Mouse (Mus musculus): Measurements from ENCODE around the gene Fam189b. TPM values are rescaled to one million over a fixed set of nuclear protein-coding genes. Genes with fewer than 3 reads are reported as not detected.
A peak's percentile ranks its signal among the peaks of the same experiment; 100 is the strongest.
"Not testable (repeated sequence)": the region's sequence is repeated elsewhere in the genome, so short reads cannot be mapped to it uniquely, and the experiment has no call there.

Fam189b gene
- polyA plus RNA-seq, 1 experiment from 2014 or later, result 80.1 TPM

- peak; percentile 92 for DNase-seq (ENCODE audit: low spot score)
Measured at GRCm38 (mm10) chr3:89202253-89203141, 19.6 kb downstream of the Fam189b start, which contains the start of gene Gba. Gene Gba, plus strand, starts transcription at chr3:89202928.

GRCm38 (mm10) chr3:89203142-89203514 lies 20.2 kb downstream of the Fam189b start:
- DNase-seq (ENCODE audit: low spot score), result no peak

GRCm38 (mm10) chr3:89206079-89206478 lies 23.1 kb downstream of the Fam189b start:
- no peak for DNase-seq (ENCODE audit: low spot score)

- no peak for DNase-seq (ENCODE audit: low spot score)
Measured at GRCm38 (mm10) chr3:89206695-89207094, 23.8 kb downstream of the Fam189b start.

GRCm38 (mm10) chr3:89208075-89208657 lies 25.2 kb downstream of the Fam189b start:
- no peak for DNase-seq (ENCODE audit: low spot score)

GRCm38 (mm10) chr3:89208736-89209135 lies 25.8 kb downstream of the Fam189b start:
- DNase-seq (ENCODE audit: low spot score), result no peak

- no peak for DNase-seq (ENCODE audit: low spot score)
Measured at GRCm38 (mm10) chr3:89209731-89210130, 26.8 kb downstream of the Fam189b start.

- DNase-seq (ENCODE audit: low spot score), result no peak
Measured at GRCm38 (mm10) chr3:89210162-89210561, 27.2 kb downstream of the Fam189b start.

GRCm38 (mm10) chr3:89210731-89211130 lies 27.8 kb downstream of the Fam189b start:
- DNase-seq (ENCODE audit: low spot score), result no peak

- peak; percentile 86 for DNase-seq (ENCODE audit: low spot score)
Measured at GRCm38 (mm10) chr3:89213803-89214530, 31.0 kb downstream of the Fam189b start.

GRCm38 (mm10) chr3:89214681-89215411 lies 31.9 kb downstream of the Fam189b start, which contains the start of gene Thbs3:
Gene Thbs3, plus strand, starts transcription at chr3:89215180.
- no peak for DNase-seq (ENCODE audit: low spot score)

- DNase-seq (ENCODE audit: low spot score), result peak; percentile 88
Measured at GRCm38 (mm10) chr3:89215853-89216252, 32.9 kb downstream of the Fam189b start.

- not testable (repeated sequence) for DNase-seq (ENCODE audit: low spot score)
Measured at GRCm38 (mm10) chr3:89216407-89216806, 33.5 kb downstream of the Fam189b start.

- DNase-seq (ENCODE audit: low spot score), result no peak
Measured at GRCm38 (mm10) chr3:89218271-89218670, 35.3 kb downstream of the Fam189b start.

- DNase-seq (ENCODE audit: low spot score), result no peak
Measured at GRCm38 (mm10) chr3:89219546-89219945, 36.6 kb downstream of the Fam189b start.

GRCm38 (mm10) chr3:89221167-89221566 lies 38.2 kb downstream of the Fam189b start:
- no peak for DNase-seq (ENCODE audit: low spot score)

- DNase-seq (ENCODE audit: low spot score), result no peak
Measured at GRCm38 (mm10) chr3:89224796-89225195, 41.9 kb downstream of the Fam189b start.

- DNase-seq (ENCODE audit: low spot score), result no peak
Measured at GRCm38 (mm10) chr3:89225321-89225815, 42.4 kb downstream of the Fam189b start.

GRCm38 (mm10) chr3:89225918-89226317 lies 43.0 kb downstream of the Fam189b start:
- DNase-seq (ENCODE audit: low spot score), result no peak

- no peak for DNase-seq (ENCODE audit: low spot score)
Measured at GRCm38 (mm10) chr3:89226361-89226760, 43.4 kb downstream of the Fam189b start.

GRCm38 (mm10) chr3:89226900-89227299 lies 44.0 kb downstream of the Fam189b start, which contains the start of gene Mtx1:
Gene Mtx1, minus strand, starts transcription at chr3:89227088.
- no peak for DNase-seq (ENCODE audit: low spot score)
